Mouse (Mus musculus): ENCODE data around the gene Lrrc74a. TPM values are rescaled to one million over a fixed set of nuclear protein-coding genes. Genes with fewer than 3 reads are reported as not detected.

The Lrrc74a gene
- polyA plus RNA-seq, 1 experiment, result not detected

DNA sequence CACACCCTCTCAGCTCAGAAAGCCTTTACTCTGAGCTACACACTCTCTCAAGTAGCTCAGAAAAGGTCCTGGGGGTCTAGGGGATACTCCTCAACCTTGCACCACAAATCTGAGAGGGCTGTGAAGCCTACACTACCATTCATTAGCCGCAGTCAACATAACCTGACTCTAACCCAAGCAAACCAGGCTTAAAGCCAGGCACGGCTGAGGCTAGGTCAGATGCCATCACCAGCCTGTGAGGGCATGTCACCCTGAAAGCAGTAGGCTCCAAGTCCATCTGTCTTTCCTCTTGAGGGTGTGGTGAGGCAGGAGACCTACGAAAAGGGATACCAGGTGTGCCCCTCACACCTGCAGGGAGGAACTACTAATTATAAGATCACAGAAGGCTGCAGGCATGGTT, 62.2 kb downstream of the Lrrc74a start:
- Histone ChIP-seq H3ac (ENCODE audit: control insufficient read depth, insufficient read length, low read depth) (no peak overlapping the region), H3K36me3 (ENCODE audit: control insufficient read depth, insufficient read depth) (no peaks in the 10 kb centered on the region), H3K79me3 (ENCODE audit: low read depth) (no peaks in the 10 kb centered on the region), H3K4me3 (ENCODE audit: insufficient read depth, poor library complexity, severe bottlenecking) (no peak overlapping the region), H3K27me3 (ENCODE audit: control insufficient read depth, insufficient read depth, insufficient read length) (no peaks in the 10 kb centered on the region), H3K79me2 (ENCODE audit: control insufficient read depth, insufficient read depth) (peaks cover 7% of the 10 kb centered on the region)
- TF ChIP-seq MAX (IDR thresholded peaks at IDR 0.05), result no peak
- TF ChIP-seq MYOG (IDR thresholded peaks at IDR 0.05; ENCODE audit: control insufficient read depth, extremely low read depth, insufficient read length), result no peak
- TF ChIP-seq CEBPB (IDR thresholded peaks at IDR 0.05; ENCODE audit: low read depth), result no peak
- TF ChIP-seq CTCF (IDR thresholded peaks at IDR 0.05; ENCODE audit: control insufficient read depth, insufficient read depth, insufficient read length), result no peak
- no peak for TF ChIP-seq FOSL1 (IDR thresholded peaks at IDR 0.05; ENCODE audit: insufficient read depth, low read length, poor library complexity, severe bottlenecking)
- TF ChIP-seq USF1 (IDR thresholded peaks at IDR 0.05; ENCODE audit: low read depth), result no peak
- TF ChIP-seq MYOD1 (IDR thresholded peaks at IDR 0.05; ENCODE audit: control insufficient read depth, insufficient read length, low read depth), result no peak

- Histone ChIP-seq H3K36me3 (ENCODE audit: control insufficient read depth, insufficient read depth) (no peaks in the 10 kb centered on the region), H3K27me3 (ENCODE audit: control insufficient read depth, insufficient read depth, insufficient read length) (no peaks in the 10 kb centered on the region), H3K79me2 (ENCODE audit: control insufficient read depth, insufficient read depth) (peaks cover 7% of the 10 kb centered on the region), H3ac (ENCODE audit: control insufficient read depth, insufficient read length, low read depth) (no peak overlapping the region), H3K4me3 (ENCODE audit: insufficient read depth, poor library complexity, severe bottlenecking) (no peak overlapping the region), H3K79me3 (ENCODE audit: low read depth) (no peaks in the 10 kb centered on the region)
- TF ChIP-seq CEBPB (IDR thresholded peaks at IDR 0.05; ENCODE audit: low read depth) (no peak), MAX (IDR thresholded peaks at IDR 0.05) (no peak), FOSL1 (IDR thresholded peaks at IDR 0.05; ENCODE audit: insufficient read depth, low read length, poor library complexity, severe bottlenecking) (no peak), USF1 (IDR thresholded peaks at IDR 0.05; ENCODE audit: low read depth) (no peak), MYOG (IDR thresholded peaks at IDR 0.05; ENCODE audit: control insufficient read depth, extremely low read depth, insufficient read length) (no peak), CTCF (IDR thresholded peaks at IDR 0.05; ENCODE audit: control insufficient read depth, insufficient read depth, insufficient read length) (no peak), MYOD1 (IDR thresholded peaks at IDR 0.05; ENCODE audit: control insufficient read depth, insufficient read length, low read depth) (no peak)
Observed at GRCm38 (mm10) chr12:86797771-86798170, 63.6 kb downstream of the Lrrc74a start.

DNA sequence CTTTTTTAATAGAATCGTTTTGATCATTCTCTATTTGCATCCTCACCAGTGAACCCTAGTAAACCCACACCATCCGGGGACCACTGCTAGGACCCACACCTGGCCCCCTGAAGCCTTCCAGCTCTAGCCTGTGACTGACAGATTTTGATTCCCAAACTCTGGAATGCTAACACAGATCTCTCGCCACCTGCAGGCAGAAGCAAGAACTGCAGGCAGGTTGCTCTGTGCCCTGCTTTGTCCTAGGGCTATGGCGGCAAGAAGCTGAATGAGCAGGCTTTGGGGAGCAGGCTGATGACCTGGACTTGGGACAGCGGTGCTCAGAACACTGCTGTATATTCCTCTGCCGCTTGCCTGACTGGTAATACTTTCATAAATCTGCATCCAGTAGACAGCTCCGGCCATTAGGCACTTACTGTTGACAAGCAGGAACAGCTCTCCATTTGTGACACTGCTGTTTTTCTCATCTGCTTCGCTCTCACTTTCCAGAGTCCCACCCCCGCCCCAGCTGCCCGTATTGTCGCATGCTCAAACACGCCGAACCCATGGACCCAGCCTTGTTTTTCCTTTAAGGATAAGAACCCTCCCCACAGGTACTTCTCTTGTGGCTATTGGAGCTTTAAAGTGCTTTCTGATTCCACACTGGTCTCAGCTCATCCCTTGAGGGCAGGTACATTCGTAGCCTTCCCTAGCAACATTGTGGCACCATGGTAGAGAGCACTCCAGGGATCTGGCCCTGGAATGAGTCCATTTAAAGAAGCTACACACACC, 64.8 kb downstream of the Lrrc74a start:
- peaks cover 7% of the 10 kb centered on the region for H3K79me2 ChIP-seq (ENCODE audit: control insufficient read depth, insufficient read depth)
- H3K79me3 ChIP-seq (ENCODE audit: low read depth), result no peaks in the 10 kb centered on the region
- TF ChIP-seq FOSL1 (IDR thresholded peaks at IDR 0.05; ENCODE audit: insufficient read depth, low read length, poor library complexity, severe bottlenecking), result no peak
- TF ChIP-seq CTCF (IDR thresholded peaks at IDR 0.05; ENCODE audit: control insufficient read depth, insufficient read depth, insufficient read length), result peak; percentile 85
- TF ChIP-seq MYOG (IDR thresholded peaks at IDR 0.05; ENCODE audit: control insufficient read depth, extremely low read depth, insufficient read length), result no peak
- TF ChIP-seq USF1 (IDR thresholded peaks at IDR 0.05; ENCODE audit: low read depth), result no peak
- no peak overlapping the region for H3K4me3 ChIP-seq (ENCODE audit: insufficient read depth, poor library complexity, severe bottlenecking)
- H3K36me3 ChIP-seq (ENCODE audit: control insufficient read depth, insufficient read depth), result no peaks in the 10 kb centered on the region
- no peaks in the 10 kb centered on the region for H3K27me3 ChIP-seq (ENCODE audit: control insufficient read depth, insufficient read depth, insufficient read length)
- peak overlapping the region; percentile 51 for H3ac ChIP-seq (ENCODE audit: control insufficient read depth, insufficient read length, low read depth)

DNA sequence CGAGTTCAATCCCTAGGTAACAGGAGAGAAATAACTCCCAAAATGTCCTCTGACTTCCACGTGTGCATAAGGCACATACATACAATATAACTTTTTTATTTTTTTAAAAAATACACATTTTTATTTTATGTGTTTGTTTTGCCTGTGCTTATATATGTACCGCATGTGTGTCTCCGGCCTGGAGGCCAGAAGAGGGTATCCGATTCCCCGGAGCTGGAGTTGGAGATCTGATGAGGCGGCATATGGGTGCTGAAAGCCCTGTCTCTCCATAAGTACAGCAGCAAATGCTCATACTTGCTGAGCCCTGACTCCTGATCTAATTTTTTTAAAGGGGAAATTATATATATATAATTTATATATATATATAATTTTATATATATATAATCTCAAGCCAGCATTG, 65.6 kb downstream of the Lrrc74a start:
- no peaks in the 10 kb centered on the region for H3K79me3 ChIP-seq (ENCODE audit: low read depth)
- no peaks in the 10 kb centered on the region for H3K27me3 ChIP-seq (ENCODE audit: control insufficient read depth, insufficient read depth, insufficient read length)
- TF ChIP-seq USF1 (IDR thresholded peaks at IDR 0.05; ENCODE audit: low read depth), result no peak
- TF ChIP-seq MYOG (IDR thresholded peaks at IDR 0.05; ENCODE audit: control insufficient read depth, extremely low read depth, insufficient read length), result no peak
- no peak for TF ChIP-seq MAX (IDR thresholded peaks at IDR 0.05)
- no peak for TF ChIP-seq FOSL1 (IDR thresholded peaks at IDR 0.05; ENCODE audit: insufficient read depth, low read length, poor library complexity, severe bottlenecking)
- no peak for TF ChIP-seq CEBPB (IDR thresholded peaks at IDR 0.05; ENCODE audit: low read depth)
- TF ChIP-seq CTCF (IDR thresholded peaks at IDR 0.05; ENCODE audit: control insufficient read depth, insufficient read depth, insufficient read length), result no peak
- no peak for TF ChIP-seq MYOD1 (IDR thresholded peaks at IDR 0.05; ENCODE audit: control insufficient read depth, insufficient read length, low read depth)
- peaks cover 7% of the 10 kb centered on the region for H3K79me2 ChIP-seq (ENCODE audit: control insufficient read depth, insufficient read depth)
- no peaks in the 10 kb centered on the region for H3K36me3 ChIP-seq (ENCODE audit: control insufficient read depth, insufficient read depth)
- no peak overlapping the region for H3ac ChIP-seq (ENCODE audit: control insufficient read depth, insufficient read length, low read depth)
- no peak overlapping the region for H3K4me3 ChIP-seq (ENCODE audit: insufficient read depth, poor library complexity, severe bottlenecking)

DNA sequence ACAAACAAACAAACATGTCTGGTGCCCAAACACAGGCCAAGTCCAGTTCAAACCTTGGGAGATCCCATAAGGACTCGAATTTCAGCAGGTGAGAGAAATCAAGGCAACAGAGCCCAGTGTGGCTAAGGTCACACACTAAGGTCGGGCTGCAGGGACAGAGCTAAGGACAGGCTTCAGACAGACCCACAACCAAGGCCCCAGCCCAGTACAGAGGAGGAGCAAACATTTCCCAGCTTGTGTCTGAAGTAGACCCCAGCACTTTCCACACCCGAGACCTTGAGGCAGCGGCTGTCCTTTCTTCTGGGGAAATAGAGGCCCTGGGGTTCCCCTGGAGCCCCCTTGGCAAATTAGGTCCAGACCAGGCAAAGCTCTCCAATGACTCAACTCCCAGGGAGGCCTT, 66.2 kb downstream of the Lrrc74a start:
- Histone ChIP-seq H3K79me3 (ENCODE audit: low read depth) (no peaks in the 10 kb centered on the region), H3K4me3 (ENCODE audit: insufficient read depth, poor library complexity, severe bottlenecking) (no peak overlapping the region), H3K36me3 (ENCODE audit: control insufficient read depth, insufficient read depth) (no peaks in the 10 kb centered on the region), H3ac (ENCODE audit: control insufficient read depth, insufficient read length, low read depth) (peak overlapping the region; percentile 52), H3K79me2 (ENCODE audit: control insufficient read depth, insufficient read depth) (peaks cover 7% of the 10 kb centered on the region), H3K27me3 (ENCODE audit: control insufficient read depth, insufficient read depth, insufficient read length) (no peaks in the 10 kb centered on the region)
- TF ChIP-seq FOSL1 (IDR thresholded peaks at IDR 0.05; ENCODE audit: insufficient read depth, low read length, poor library complexity, severe bottlenecking) (no peak), MYOG (IDR thresholded peaks at IDR 0.05; ENCODE audit: control insufficient read depth, extremely low read depth, insufficient read length) (no peak), CTCF (IDR thresholded peaks at IDR 0.05; ENCODE audit: control insufficient read depth, insufficient read depth, insufficient read length) (no peak), MYOD1 (IDR thresholded peaks at IDR 0.05; ENCODE audit: control insufficient read depth, insufficient read length, low read depth) (no peak), USF1 (IDR thresholded peaks at IDR 0.05; ENCODE audit: low read depth) (no peak), MAX (IDR thresholded peaks at IDR 0.05) (no peak), CEBPB (IDR thresholded peaks at IDR 0.05; ENCODE audit: low read depth) (no peak)
